Mouse (Mus musculus) liver, postnatal 0 days (tissue): ENCODE data around the gene Zfp217.

Experiments used
- CTCF ChIP-seq: sonication (generic); IDR thresholded peaks from 2 replicates; pipeline ENCODE4 v1.5.1; 2016; ENCODE audit warnings: antibody characterized with exemption, low read depth
- EP300 ChIP-seq: IDR thresholded peaks from 2 replicates; pipeline ENCODE4 v1.6.1; 2016; ENCODE audit warnings: antibody characterized with exemption, low read depth, mild to moderate bottlenecking

- TF ChIP-seq EP300 (no peak), CTCF (no peak)
These were observed 46.9 kb upstream of the Zfp217 start for GRCm38 (mm10) chr2:170194845-170195244.
